Mouse (Mus musculus): Measurements from ENCODE around the gene Ogdh.

Ogdh gene

GRCm38 (mm10) chr11:6290138-6290537 lies 1.3 kb upstream of the Ogdh start:
- no peak for TF ChIP-seq GATA4 (IDR thresholded peaks at IDR 0.05; ENCODE audit: insufficient replicate concordance, low read length)

GRCm38 (mm10) chr11:6290883-6291282 lies 550 bp upstream of the Ogdh start:
- no peak for TF ChIP-seq GATA4 (IDR thresholded peaks at IDR 0.05; ENCODE audit: insufficient replicate concordance, low read length)

- TF ChIP-seq GATA4 (IDR thresholded peaks at IDR 0.05; ENCODE audit: insufficient replicate concordance, low read length) = no peak
Measured at GRCm38 (mm10) chr11:6292116-6292987, 919 bp downstream of the Ogdh start.

GRCm38 (mm10) chr11:6292988-6293349 lies 1.5 kb downstream of the Ogdh start:
- TF ChIP-seq GATA4 (IDR thresholded peaks at IDR 0.05; ENCODE audit: insufficient replicate concordance, low read length) = no peak

GRCm38 (mm10) chr11:6293601-6294000 lies 2.2 kb downstream of the Ogdh start:
- TF ChIP-seq GATA4 (IDR thresholded peaks at IDR 0.05; ENCODE audit: insufficient replicate concordance, low read length) = no peak

- TF ChIP-seq GATA4 (IDR thresholded peaks at IDR 0.05; ENCODE audit: insufficient replicate concordance, low read length) = no peak
Measured at GRCm38 (mm10) chr11:6294632-6295031, 3.2 kb downstream of the Ogdh start.

- no peak for TF ChIP-seq GATA4 (IDR thresholded peaks at IDR 0.05; ENCODE audit: insufficient replicate concordance, low read length)
Measured at GRCm38 (mm10) chr11:6296077-6296476, 4.6 kb downstream of the Ogdh start.

GRCm38 (mm10) chr11:6299435-6299834 lies 8.0 kb downstream of the Ogdh start:
- TF ChIP-seq GATA4 (IDR thresholded peaks at IDR 0.05; ENCODE audit: insufficient replicate concordance, low read length) = no peak

- TF ChIP-seq GATA4 (IDR thresholded peaks at IDR 0.05; ENCODE audit: insufficient replicate concordance, low read length) = no peak
Measured at GRCm38 (mm10) chr11:6302793-6303192, 11.4 kb downstream of the Ogdh start.

- no peak for TF ChIP-seq GATA4 (IDR thresholded peaks at IDR 0.05; ENCODE audit: insufficient replicate concordance, low read length)
Measured at GRCm38 (mm10) chr11:6305943-6306430, 14.6 kb downstream of the Ogdh start.

- no peak for TF ChIP-seq GATA4 (IDR thresholded peaks at IDR 0.05; ENCODE audit: insufficient replicate concordance, low read length)
Measured at GRCm38 (mm10) chr11:6308181-6308580, 16.7 kb downstream of the Ogdh start.

GRCm38 (mm10) chr11:6313874-6314406 lies 22.5 kb downstream of the Ogdh start:
- no peak for TF ChIP-seq GATA4 (IDR thresholded peaks at IDR 0.05; ENCODE audit: insufficient replicate concordance, low read length)

GRCm38 (mm10) chr11:6316821-6317220 lies 25.4 kb downstream of the Ogdh start:
- TF ChIP-seq GATA4 (IDR thresholded peaks at IDR 0.05; ENCODE audit: insufficient replicate concordance, low read length) = no peak

GRCm38 (mm10) chr11:6318559-6318958 lies 27.1 kb downstream of the Ogdh start:
- TF ChIP-seq GATA4 (IDR thresholded peaks at IDR 0.05; ENCODE audit: insufficient replicate concordance, low read length) = no peak

GRCm38 (mm10) chr11:6319374-6319773 lies 27.9 kb downstream of the Ogdh start:
- no peak for TF ChIP-seq GATA4 (IDR thresholded peaks at IDR 0.05; ENCODE audit: insufficient replicate concordance, low read length)

GRCm38 (mm10) chr11:6322086-6322485 lies 30.7 kb downstream of the Ogdh start:
- no peak for TF ChIP-seq GATA4 (IDR thresholded peaks at IDR 0.05; ENCODE audit: insufficient replicate concordance, low read length)

All from liver, adult (tissue).